Mouse (Mus musculus) kidney, adult 2 months (tissue): ENCODE measurements at regions not wholly inside any gene's neighbourhood (a gene's known extent, or its start where the extent isn't known, plus 50 kb on each side); places are given as distances from the start of the nearest gene placed in this dataset.
"Not testable (repeated sequence)": the region's sequence is repeated elsewhere in the genome, so short reads cannot be mapped to it uniquely, and the experiment has no call there.

Experiments
- DNase-seq: peaks from one replicate; pipeline ENCODE4 v3.0.0; 2021
- H3K27ac ChIP-seq: fragments of 200-500 bp; 2 replicates; pipeline ENCODE4 v1.5.1; 2012; ENCODE audit warnings: low read depth, low read length, control low read depth, inconsistent platforms; ENCODE audit not compliant: insufficient read depth
- H3K27me3 ChIP-seq: fragments of 200-500 bp; replicated peaks from 2 replicates; pipeline ENCODE4 v1.6.1; 2012; ENCODE audit warnings: mild to moderate bottlenecking, moderate library complexity, low read length, inconsistent platforms; ENCODE audit not compliant: control insufficient read depth, insufficient read depth
- H3K36me3 ChIP-seq: fragments of 200-500 bp; 2 replicates; pipeline ENCODE4 v1.6.1; 2012; ENCODE audit warnings: mild to moderate bottlenecking, moderate library complexity, low read length, inconsistent platforms; ENCODE audit not compliant: control insufficient read depth, insufficient read depth
- H3K4me1 ChIP-seq: fragments of 200-500 bp; 2 replicates; pipeline ENCODE4 v1.6.1; 2011; ENCODE audit warnings: low read length; ENCODE audit not compliant: control insufficient read depth, insufficient read depth
- H3K4me3 ChIP-seq: fragments of 200-500 bp; 2 replicates; pipeline ENCODE4 v1.5.1; 2011; ENCODE audit warnings: mild to moderate bottlenecking, low read depth, low read length, control low read depth; ENCODE audit not compliant: insufficient read depth
- CTCF ChIP-seq: fragments of 200-500 bp; conservative IDR thresholded peaks from 2 replicates; pipeline ENCODE4 v1.5.1; 2011; ENCODE audit warnings: low read depth, mild to moderate bottlenecking, control low read depth, low read length, moderate library complexity, mixed read lengths; ENCODE audit not compliant: insufficient read depth, insufficient read length
- POLR2A ChIP-seq: fragments of 200-500 bp; IDR thresholded peaks from one replicate; pipeline ENCODE4 v1.6.1; 2011; ENCODE audit warnings: low read depth, low read length, control low read depth
- WGBS: fragments of 180-500 bp; shearing (Covaris S2); methylation state at CpG from one replicate; pipeline ENCODE4 v1.1.7; 2018; 5-methylcytosine and 5-hydroxymethylcytosine counted together

GRCm38 (mm10) chr2:53437046-53437815 lies 245.7 kb downstream of the Arl6ip6 start:
- no peaks in the 10 kb centered on the region for H3K36me3 ChIP-seq
- no peak for DNase-seq
- no peaks in the 10 kb centered on the region for H3K27me3 ChIP-seq
- no peaks in the 10 kb centered on the region for H3K4me1 ChIP-seq
- no peak overlapping the region for H3K4me3 ChIP-seq
- 85% methylated on average over 5 of the region's 5 CpGs for WGBS
- H3K27ac ChIP-seq = no peak overlapping the region
- no peak for TF ChIP-seq POLR2A
- TF ChIP-seq CTCF = no peak

GRCm38 (mm10) chr2:53440301-53440700 lies 248.8 kb downstream of the Arl6ip6 start:
- H3K27ac ChIP-seq, H3K27me3 ChIP-seq, H3K4me1 ChIP-seq, H3K4me3 ChIP-seq, H3K36me3 ChIP-seq: not testable (repeated sequence)
- 54% methylated on average over 3 of the region's 3 CpGs for whole genome bisulfite sequencing
- DNase-seq = peak; percentile 10

- no peaks in the 10 kb centered on the region for H3K4me1 ChIP-seq
- no peak for DNase-seq
- WGBS = 73% methylated on average over 3 of the region's 3 CpGs
- no peaks in the 10 kb centered on the region for H3K36me3 ChIP-seq
- H3K27ac ChIP-seq = no peak overlapping the region
- H3K4me3 ChIP-seq = no peak overlapping the region
- H3K27me3 ChIP-seq = no peaks in the 10 kb centered on the region
- TF ChIP-seq CTCF = no peak
- TF ChIP-seq POLR2A = no peak
Observed at GRCm38 (mm10) chr2:53460265-53460664, 268.7 kb downstream of the Arl6ip6 start.

- H3K27me3 ChIP-seq = no peaks in the 10 kb centered on the region
- H3K4me3 ChIP-seq = no peak overlapping the region
- DNase-seq = no peak
- H3K36me3 ChIP-seq = no peaks in the 10 kb centered on the region
- 84% methylated on average over 4 of the region's 4 CpGs for WGBS
- TF ChIP-seq POLR2A = no peak
- no peak for TF ChIP-seq CTCF
- H3K4me1 ChIP-seq = no peaks in the 10 kb centered on the region
- no peak overlapping the region for H3K27ac ChIP-seq
Observed at GRCm38 (mm10) chr2:53474455-53474854, 282.9 kb downstream of the Arl6ip6 start.

GRCm38 (mm10) chr2:53479051-53479450 lies 287.5 kb downstream of the Arl6ip6 start:
- H3K27ac ChIP-seq, DNase-seq, H3K4me1 ChIP-seq, H3K36me3 ChIP-seq, H3K27me3 ChIP-seq, H3K4me3 ChIP-seq: not testable (repeated sequence)
- 73% methylated on average over 4 of the region's 4 CpGs for WGBS

- WGBS = 80% methylated on average over 1 of the region's 1 CpGs
Observed at GRCm38 (mm10) chr2:53488301-53488700, 296.8 kb downstream of the Arl6ip6 start.

GRCm38 (mm10) chr2:53490805-53491585 lies 299.5 kb downstream of the Arl6ip6 start:
- Histone ChIP-seq H3K36me3 (no peaks in the 10 kb centered on the region), H3K4me3 (no peak overlapping the region), H3K27me3 (no peaks in the 10 kb centered on the region), H3K27ac (no peak overlapping the region), H3K4me1 (no peaks in the 10 kb centered on the region)
- DNase-seq = no peak
- 69% methylated on average over 4 of the region's 4 CpGs for WGBS
- TF ChIP-seq CTCF = no peak
- no peak for TF ChIP-seq POLR2A

More at GRCm38 (mm10) chr2:53488301-53488700, 296.8 kb downstream of the Arl6ip6 start:
- no peaks in the 10 kb centered on the region for H3K27me3 ChIP-seq
- no peaks in the 10 kb centered on the region for H3K36me3 ChIP-seq
- H3K27ac ChIP-seq = no peak overlapping the region
- TF ChIP-seq POLR2A = no peak
- no peak for TF ChIP-seq CTCF
- no peak overlapping the region for H3K4me3 ChIP-seq
- DNase-seq = no peak
- no peaks in the 10 kb centered on the region for H3K4me1 ChIP-seq
